Mouse (Mus musculus): Measurements from ENCODE around the gene Csnk1e. TPM values are rescaled to one million over a fixed set of nuclear protein-coding genes. Genes with fewer than 3 reads are reported as not detected.

Csnk1e gene
- polyA plus RNA-seq, 1 experiment from 2014 or later: 61.8 TPM

GRCm38 (mm10) chr15:79431925-79432324 lies 23.4 kb downstream of the Csnk1e start:
- Histone ChIP-seq H3K27me3 (replicated peaks) (no peaks in the 10 kb centered on the region), H3K27ac (peak overlapping the region; percentile 83), H3K9me3 (no peaks in the 10 kb centered on the region), H3K4me2 (replicated peaks) (no peak overlapping the region), H3K4me3 (replicated peaks) (no peak overlapping the region), H3K36me3 (peaks cover 40% of the 10 kb centered on the region), H3K9ac (no peak overlapping the region), H3K4me1 (replicated peaks) (peaks cover 27% of the 10 kb centered on the region)
- WGBS: 46% methylated on average over 7 of the region's 7 CpGs
- ATAC-seq: no peak

- WGBS: 74% methylated on average over 10 of the region's 10 CpGs
- Histone ChIP-seq H3K27me3 (replicated peaks) (no peaks in the 10 kb centered on the region), H3K36me3 (peaks cover 45% of the 10 kb centered on the region), H3K4me2 (replicated peaks) (no peak overlapping the region), H3K9ac (no peak overlapping the region), H3K4me1 (replicated peaks) (peaks cover 13% of the 10 kb centered on the region), H3K9me3 (no peaks in the 10 kb centered on the region), H3K4me3 (replicated peaks) (no peak overlapping the region), H3K27ac (no peak overlapping the region)
- no peak for ATAC-seq
Measured at GRCm38 (mm10) chr15:79430461-79431000, 24.8 kb downstream of the Csnk1e start.

- 87% methylated on average over 8 of the region's 9 CpGs for WGBS
- Histone ChIP-seq H3K4me1 (replicated peaks) (peaks cover 10% of the 10 kb centered on the region), H3K4me3 (replicated peaks) (no peak overlapping the region), H3K36me3 (peaks cover 50% of the 10 kb centered on the region), H3K27ac (no peak overlapping the region), H3K9ac (no peak overlapping the region), H3K27me3 (replicated peaks) (no peaks in the 10 kb centered on the region), H3K4me2 (replicated peaks) (no peak overlapping the region), H3K9me3 (no peaks in the 10 kb centered on the region)
- ATAC-seq: no peak
Measured at GRCm38 (mm10) chr15:79429994-79430393, 25.4 kb downstream of the Csnk1e start.

- ATAC-seq: no peak
Measured at GRCm38 (mm10) chr15:79429527-79429926, 25.8 kb downstream of the Csnk1e start.

GRCm38 (mm10) chr15:79428616-79429015 lies 26.8 kb downstream of the Csnk1e start:
- 77% methylated on average over 4 of the region's 4 CpGs for WGBS
- no peak overlapping the region for H3K27ac ChIP-seq
- H3K4me1 ChIP-seq (replicated peaks): peaks cover 5% of the 10 kb centered on the region
- no peak for ATAC-seq
- H3K27me3 ChIP-seq (replicated peaks): no peaks in the 10 kb centered on the region
- no peak overlapping the region for H3K9ac ChIP-seq
- H3K4me3 ChIP-seq (replicated peaks): no peak overlapping the region
- no peaks in the 10 kb centered on the region for H3K9me3 ChIP-seq
- H3K4me2 ChIP-seq (replicated peaks): no peak overlapping the region
- H3K36me3 ChIP-seq: peaks cover 54% of the 10 kb centered on the region

More at GRCm38 (mm10) chr15:79429527-79429926, 25.8 kb downstream of the Csnk1e start:
- WGBS: 89% methylated on average over 12 of the region's 12 CpGs
- no peak overlapping the region for H3K27ac ChIP-seq
- H3K4me2 ChIP-seq (replicated peaks): no peak overlapping the region
- no peaks in the 10 kb centered on the region for H3K27me3 ChIP-seq (replicated peaks)
- no peak overlapping the region for H3K4me3 ChIP-seq (replicated peaks)
- H3K9ac ChIP-seq: no peak overlapping the region
- H3K9me3 ChIP-seq: no peaks in the 10 kb centered on the region
- peaks cover 10% of the 10 kb centered on the region for H3K4me1 ChIP-seq (replicated peaks)
- H3K36me3 ChIP-seq: peaks cover 52% of the 10 kb centered on the region

GRCm38 (mm10) chr15:79427516-79427915 lies 27.9 kb downstream of the Csnk1e start:
- Histone ChIP-seq H3K4me3 (replicated peaks) (no peak overlapping the region), H3K36me3 (peaks cover 54% of the 10 kb centered on the region), H3K27me3 (replicated peaks) (no peaks in the 10 kb centered on the region), H3K4me2 (replicated peaks) (no peak overlapping the region), H3K9ac (no peak overlapping the region), H3K4me1 (replicated peaks) (peaks cover 5% of the 10 kb centered on the region), H3K27ac (no peak overlapping the region), H3K9me3 (no peaks in the 10 kb centered on the region)
- no peak for ATAC-seq
- 74% methylated on average over 6 of the region's 6 CpGs for WGBS

- Histone ChIP-seq H3K9me3 (no peaks in the 10 kb centered on the region), H3K27me3 (replicated peaks) (no peaks in the 10 kb centered on the region), H3K9ac (no peak overlapping the region), H3K36me3 (peaks cover 63% of the 10 kb centered on the region), H3K4me1 (replicated peaks) (no peaks in the 10 kb centered on the region), H3K4me3 (replicated peaks) (no peak overlapping the region), H3K27ac (no peak overlapping the region), H3K4me2 (replicated peaks) (no peak overlapping the region)
- ATAC-seq: no peak
- 78% methylated on average over 11 of the region's 11 CpGs for WGBS
Measured at GRCm38 (mm10) chr15:79425516-79425915, 29.9 kb downstream of the Csnk1e start.

- WGBS: 92% methylated on average over 17 of the region's 17 CpGs
- H3K36me3 ChIP-seq: peaks cover 61% of the 10 kb centered on the region
- no peak overlapping the region for H3K4me2 ChIP-seq (replicated peaks)
- H3K9ac ChIP-seq: no peak overlapping the region
- no peak for ATAC-seq
- no peaks in the 10 kb centered on the region for H3K27me3 ChIP-seq (replicated peaks)
- no peaks in the 10 kb centered on the region for H3K9me3 ChIP-seq
- H3K4me3 ChIP-seq (replicated peaks): no peak overlapping the region
- H3K4me1 ChIP-seq (replicated peaks): no peaks in the 10 kb centered on the region
- no peak overlapping the region for H3K27ac ChIP-seq
Measured at GRCm38 (mm10) chr15:79424602-79425001, 30.8 kb downstream of the Csnk1e start.

- Histone ChIP-seq H3K4me1 (replicated peaks) (no peaks in the 10 kb centered on the region), H3K4me3 (replicated peaks) (no peak overlapping the region), H3K36me3 (peaks cover 59% of the 10 kb centered on the region), H3K9me3 (no peaks in the 10 kb centered on the region), H3K4me2 (replicated peaks) (no peak overlapping the region), H3K27me3 (replicated peaks) (no peaks in the 10 kb centered on the region), H3K27ac (no peak overlapping the region), H3K9ac (no peak overlapping the region)
- ATAC-seq: no peak
- WGBS: 71% methylated on average over 6 of the region's 6 CpGs
Measured at GRCm38 (mm10) chr15:79422715-79423243, 32.6 kb downstream of the Csnk1e start.

- no peak overlapping the region for H3K27ac ChIP-seq
- H3K27me3 ChIP-seq (replicated peaks): no peaks in the 10 kb centered on the region
- WGBS: 94% methylated on average over 11 of the region's 11 CpGs
- H3K9me3 ChIP-seq: no peaks in the 10 kb centered on the region
- no peak overlapping the region for H3K4me3 ChIP-seq (replicated peaks)
- no peak overlapping the region for H3K4me2 ChIP-seq (replicated peaks)
- H3K4me1 ChIP-seq (replicated peaks): no peaks in the 10 kb centered on the region
- H3K36me3 ChIP-seq: peaks cover 26% of the 10 kb centered on the region
- H3K9ac ChIP-seq: no peak overlapping the region
- no peak for ATAC-seq
Measured at GRCm38 (mm10) chr15:79418677-79419076, 36.7 kb downstream of the Csnk1e start.

- no peaks in the 10 kb centered on the region for H3K27me3 ChIP-seq (replicated peaks)
- ATAC-seq: no peak
- no peak overlapping the region for H3K4me2 ChIP-seq (replicated peaks)
- H3K36me3 ChIP-seq: peaks cover 25% of the 10 kb centered on the region
- no peak overlapping the region for H3K27ac ChIP-seq
- no peaks in the 10 kb centered on the region for H3K4me1 ChIP-seq (replicated peaks)
- 94% methylated on average over 3 of the region's 3 CpGs for WGBS
- H3K9ac ChIP-seq: no peak overlapping the region
- H3K4me3 ChIP-seq (replicated peaks): no peak overlapping the region
- H3K9me3 ChIP-seq: no peaks in the 10 kb centered on the region
Measured at GRCm38 (mm10) chr15:79418265-79418664, 37.1 kb downstream of the Csnk1e start.

- H3K4me1 ChIP-seq (replicated peaks): no peaks in the 10 kb centered on the region
- no peak overlapping the region for H3K9ac ChIP-seq
- H3K27ac ChIP-seq: no peak overlapping the region
- 92% methylated on average over 3 of the region's 3 CpGs for WGBS
- no peaks in the 10 kb centered on the region for H3K9me3 ChIP-seq
- H3K4me2 ChIP-seq (replicated peaks): no peak overlapping the region
- no peaks in the 10 kb centered on the region for H3K27me3 ChIP-seq (replicated peaks)
- H3K36me3 ChIP-seq: peaks cover 25% of the 10 kb centered on the region
- H3K4me3 ChIP-seq (replicated peaks): no peak overlapping the region
- ATAC-seq: no peak
Measured at GRCm38 (mm10) chr15:79417379-79417778, 38.0 kb downstream of the Csnk1e start.

- WGBS: 82% methylated on average over 10 of the region's 10 CpGs
- ATAC-seq: no peak
Measured at GRCm38 (mm10) chr15:79416460-79417085, 38.8 kb downstream of the Csnk1e start.

More at GRCm38 (mm10) chr15:79416460-79417085, 38.8 kb downstream of the Csnk1e start:
- Histone ChIP-seq H3K9ac (no peak overlapping the region), H3K27ac (no peak overlapping the region), H3K36me3 (peaks cover 19% of the 10 kb centered on the region), H3K4me3 (replicated peaks) (no peak overlapping the region), H3K27me3 (replicated peaks) (no peaks in the 10 kb centered on the region), H3K9me3 (no peaks in the 10 kb centered on the region), H3K4me2 (replicated peaks) (no peak overlapping the region), H3K4me1 (replicated peaks) (no peaks in the 10 kb centered on the region)
